Mouse (Mus musculus) cerebellum, adult 9-11 months (tissue): ENCODE results near the gene Ptbp3.

Experiments
- DNase-seq: peaks from one replicate; pipeline ENCODE4 v3.0.0; 2022

Ptbp3 gene

GRCm38 (mm10) chr4:59553576-59553975 lies 4.4 kb upstream of the Ptbp3 start:
- no peak for DNase-seq

DNA sequence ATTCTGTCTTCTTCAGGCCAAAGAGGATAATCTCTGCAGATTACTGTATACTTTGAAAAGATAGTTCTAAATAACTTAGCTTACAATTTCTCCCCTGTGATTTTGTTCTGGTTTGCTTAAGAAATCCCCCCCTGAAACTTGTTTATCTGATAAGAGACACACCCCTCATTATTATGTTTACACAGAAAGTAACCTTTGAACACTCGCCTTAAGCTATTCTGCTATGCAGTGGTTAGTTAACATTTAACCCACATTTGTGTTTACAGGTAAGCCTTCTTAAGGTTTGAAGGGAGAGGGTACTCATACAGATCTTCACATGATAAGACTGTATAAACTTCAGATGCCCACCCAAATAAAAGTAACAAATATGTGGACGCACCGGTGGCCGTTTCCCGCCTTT lies 3.7 kb upstream of the Ptbp3 start:
- DNase-seq = no peak

DNA sequence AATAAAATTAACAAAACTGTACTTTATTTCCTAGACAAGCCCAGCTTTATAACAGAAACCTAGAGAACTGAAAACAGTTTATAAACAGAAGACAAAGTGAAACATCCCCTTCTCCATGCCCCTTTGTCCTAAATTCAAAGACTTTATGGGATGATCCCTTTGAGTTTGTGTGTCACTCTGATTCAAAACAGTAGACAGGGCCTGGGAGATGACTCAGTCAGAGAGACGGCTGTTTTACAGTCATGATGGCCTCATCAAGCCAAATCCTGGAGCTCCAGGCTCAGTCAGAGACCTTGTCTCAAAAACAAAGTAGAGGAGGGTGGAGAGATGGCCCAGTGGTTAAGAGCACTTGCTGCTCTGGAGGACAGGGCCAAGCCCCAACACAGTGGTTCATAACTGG lies 2.7 kb upstream of the Ptbp3 start:
- no peak for DNase-seq

DNA sequence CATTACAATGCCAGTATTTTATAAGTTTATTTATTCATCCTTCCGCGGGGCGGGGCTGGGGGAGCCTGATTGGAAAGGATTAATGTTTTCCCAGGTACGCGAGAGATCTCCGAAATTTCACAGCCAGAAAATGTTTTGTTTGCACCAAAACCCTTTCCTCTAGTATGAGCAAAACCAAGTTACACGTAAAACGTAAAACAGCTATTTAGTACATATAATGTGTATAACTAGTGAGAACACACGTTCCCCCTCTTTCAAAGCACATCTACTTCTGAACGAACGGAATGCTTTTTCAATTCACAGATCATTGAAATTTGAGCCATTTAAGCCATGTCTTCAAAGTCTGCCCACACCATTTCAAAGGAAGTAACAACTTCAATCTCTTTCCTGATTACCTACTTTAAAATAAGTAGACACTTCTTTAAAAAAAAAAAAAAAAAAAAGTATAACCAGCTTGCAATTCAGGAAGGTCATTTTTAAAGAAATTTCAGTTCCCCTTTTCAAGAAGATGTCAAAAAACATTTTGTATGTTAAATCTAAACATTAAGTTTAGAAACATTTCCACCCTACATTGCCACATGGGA lies 905 bp upstream of the Ptbp3 start:
- DNase-seq = no peak

DNA sequence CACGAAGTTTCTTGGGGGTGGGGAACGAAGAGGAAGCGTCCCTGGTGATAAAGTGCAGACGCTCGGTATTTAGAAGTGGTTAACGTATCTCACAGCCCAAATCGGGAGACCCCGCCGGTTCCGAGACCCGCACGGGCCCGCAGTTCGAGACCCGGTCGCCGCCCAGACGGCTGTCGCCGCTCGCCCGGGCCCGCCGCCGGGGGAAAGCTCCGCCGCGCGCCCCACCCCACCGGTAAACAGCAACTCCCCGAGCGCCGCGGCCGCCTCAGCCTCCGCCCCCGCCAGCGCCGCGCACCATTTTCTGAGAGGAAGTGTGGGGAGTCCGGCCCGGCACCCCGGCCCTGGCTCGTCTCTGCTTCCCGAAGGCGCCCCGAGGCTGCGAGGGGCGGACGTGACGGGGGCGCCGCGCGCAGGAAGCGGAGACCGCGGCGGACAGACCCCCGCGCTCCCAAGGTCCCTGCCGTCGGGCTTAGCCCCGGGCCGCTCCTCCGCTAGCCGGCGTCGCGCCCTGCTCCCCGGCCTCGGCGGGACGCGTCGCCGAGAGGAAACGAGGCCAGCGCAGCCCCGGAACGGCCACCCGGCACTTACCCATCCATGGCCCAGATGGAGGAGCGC lies 497 bp downstream of the Ptbp3 start:
- peak; percentile 69 for DNase-seq

DNA sequence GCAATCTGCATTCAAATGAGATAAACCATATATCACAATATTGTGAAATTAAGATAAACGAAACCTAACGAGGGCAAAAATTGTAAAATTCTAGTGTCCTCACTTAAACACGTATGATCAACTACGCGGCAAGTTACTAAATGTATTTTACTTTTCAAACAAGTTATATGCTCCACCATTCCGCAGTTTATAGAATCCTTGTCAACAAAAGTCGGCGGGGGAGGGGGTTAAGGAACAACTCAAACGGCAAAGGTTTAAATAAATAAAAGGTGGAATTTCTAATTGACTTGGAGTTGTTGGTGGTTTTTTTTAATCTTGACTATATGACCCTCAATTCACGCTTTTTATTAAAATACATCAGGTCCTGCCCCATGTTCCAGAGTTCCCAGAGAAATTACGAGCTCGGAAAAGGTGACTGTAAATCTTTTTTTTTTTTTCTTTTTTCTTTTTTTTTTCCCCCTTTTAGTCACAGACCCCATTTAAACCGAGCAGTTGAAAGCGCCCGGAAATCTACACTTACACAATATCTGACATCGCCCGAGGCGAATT lies 1.1 kb downstream of the Ptbp3 start:
- DNase-seq = peak; percentile 11

DNA sequence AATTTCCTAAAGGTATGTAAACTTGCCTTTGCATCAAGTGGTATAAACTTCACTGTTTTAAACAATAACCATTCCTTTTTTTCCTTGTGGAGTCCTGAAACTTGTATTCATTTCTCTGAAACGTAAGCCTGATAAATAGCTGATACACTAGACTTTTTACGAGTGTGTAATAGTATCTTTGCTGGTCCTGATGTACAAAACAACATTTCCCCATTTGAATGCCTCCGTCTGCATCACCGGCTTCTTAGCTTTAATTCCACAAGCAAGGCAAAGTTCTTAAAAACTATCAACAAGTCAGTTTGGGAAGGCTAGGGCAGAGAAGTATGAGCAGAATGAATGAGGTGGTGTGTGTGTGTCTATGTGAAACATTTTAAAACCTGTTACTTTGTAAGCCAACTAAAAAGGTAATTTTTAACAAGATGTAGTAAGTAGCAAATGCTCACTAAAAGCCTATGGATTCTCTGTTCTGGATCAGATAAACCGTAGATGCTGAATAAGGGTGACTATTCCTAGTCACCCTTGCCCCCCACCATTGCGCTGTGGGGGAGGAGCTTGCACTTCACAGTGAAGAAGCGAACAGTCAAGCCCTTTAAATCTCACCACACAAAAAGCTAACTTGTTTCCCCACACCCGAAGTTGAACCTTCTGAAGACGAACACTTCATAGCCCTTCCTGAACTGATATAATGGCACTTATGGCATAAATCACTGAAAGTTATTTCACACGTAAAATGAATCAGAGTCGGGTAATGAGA lies 1.9 kb downstream of the Ptbp3 start:
- peak; percentile 6 for DNase-seq

DNA sequence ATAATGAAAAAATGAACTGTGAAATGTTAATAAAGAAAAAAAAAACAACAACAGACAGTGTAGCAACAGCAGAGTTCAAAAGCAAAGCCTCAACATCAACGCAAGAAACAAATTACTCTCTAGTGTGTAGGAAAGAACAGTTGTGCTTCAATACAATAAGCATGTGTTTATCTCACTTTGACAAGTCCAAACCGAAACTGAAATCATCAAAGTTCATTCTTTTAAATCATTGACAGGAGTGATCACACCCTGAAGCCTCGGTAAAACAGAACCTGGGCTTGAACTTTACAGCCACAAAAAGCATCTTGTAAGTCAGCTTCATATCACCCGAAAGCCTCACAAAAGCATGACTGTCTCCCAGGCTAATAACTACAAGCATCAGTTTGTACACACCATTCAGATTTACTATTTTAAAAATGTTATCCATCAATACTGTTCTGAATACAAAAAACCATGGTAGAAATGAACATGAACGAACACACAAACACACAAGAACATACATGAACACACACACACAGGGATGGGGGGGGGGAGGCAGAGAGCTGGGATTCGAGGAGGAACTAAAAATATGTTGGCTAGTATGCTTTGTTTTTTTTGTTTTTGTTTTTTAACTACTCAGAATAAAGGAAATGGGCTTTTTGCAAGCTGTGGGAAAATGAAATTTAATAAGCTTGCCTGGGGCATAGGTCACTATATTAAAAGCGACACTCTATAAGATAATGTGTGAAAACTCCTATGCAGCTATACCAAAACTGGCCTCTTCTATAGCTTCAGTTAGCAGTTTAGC lies 2.7 kb downstream of the Ptbp3 start:
- no peak for DNase-seq

- DNase-seq = no peak
Observed at GRCm38 (mm10) chr4:59544654-59545053, 4.5 kb downstream of the Ptbp3 start.

DNA sequence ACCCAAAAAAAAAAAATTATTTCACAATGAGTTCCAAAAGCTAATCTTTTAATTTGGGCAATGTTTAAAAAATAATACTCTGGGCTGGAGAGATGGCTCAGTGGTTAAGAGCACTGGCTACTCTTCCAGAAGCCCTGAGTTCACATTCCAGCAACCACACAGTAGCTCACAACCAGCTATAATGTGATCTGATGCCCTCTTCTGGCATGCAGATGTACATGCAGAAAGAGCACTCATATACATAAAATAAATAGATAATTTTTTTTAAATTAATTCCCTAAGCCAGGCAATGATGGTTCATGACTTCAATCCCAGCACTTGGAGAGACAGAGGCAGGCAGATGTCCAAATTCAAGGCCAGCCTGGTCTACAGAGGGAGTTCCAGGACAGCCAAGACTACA lies 6.2 kb downstream of the Ptbp3 start:
- DNase-seq = no peak

- DNase-seq = no peak
Observed at GRCm38 (mm10) chr4:59536281-59536680, 12.9 kb downstream of the Ptbp3 start.

GRCm38 (mm10) chr4:59535624-59536023 lies 13.5 kb downstream of the Ptbp3 start:
- DNase-seq = no peak

DNA sequence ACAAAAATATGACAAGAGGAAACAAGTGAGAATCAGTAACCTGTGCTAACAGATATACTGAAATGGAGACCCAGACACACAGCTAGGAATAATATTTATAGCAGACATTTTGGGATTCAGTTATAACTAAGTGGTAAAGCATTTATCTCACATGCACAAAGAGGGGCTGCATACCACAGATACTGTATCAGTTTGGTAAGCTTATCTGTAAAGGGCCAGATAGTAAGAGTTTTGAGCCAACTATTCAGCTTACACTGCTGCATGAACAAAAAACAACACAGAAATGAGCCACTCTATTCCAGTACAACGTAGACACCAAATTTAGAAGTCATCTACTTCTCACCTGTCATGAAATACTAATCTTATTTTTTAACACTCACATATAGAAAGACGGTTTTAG lies 15.9 kb downstream of the Ptbp3 start:
- DNase-seq = no peak

- no peak for DNase-seq
Observed at GRCm38 (mm10) chr4:59531172-59531571, 18.0 kb downstream of the Ptbp3 start.

- DNase-seq = no peak
Observed at GRCm38 (mm10) chr4:59527470-59527869, 21.7 kb downstream of the Ptbp3 start.

GRCm38 (mm10) chr4:59526728-59527127 lies 22.4 kb downstream of the Ptbp3 start:
- no peak for DNase-seq

DNA sequence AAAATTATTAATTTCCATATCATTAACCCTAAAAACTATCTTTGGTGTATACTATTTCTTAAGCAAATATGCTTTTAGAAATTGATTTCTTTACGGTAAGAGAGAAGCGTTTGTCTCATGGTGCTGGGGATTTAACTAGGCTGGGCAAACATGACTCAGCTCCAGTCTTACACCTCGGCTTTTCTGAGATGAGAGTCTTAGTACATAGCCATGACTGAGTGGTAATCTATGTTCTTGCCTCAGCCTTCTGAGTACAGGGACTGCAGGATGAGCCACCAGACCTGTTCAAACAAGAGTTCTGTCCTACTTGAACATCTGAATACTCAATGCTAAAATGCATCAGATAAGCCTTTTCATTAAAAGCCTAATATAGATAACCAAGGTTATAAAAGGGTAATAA lies 24.3 kb downstream of the Ptbp3 start:
- no peak for DNase-seq

GRCm38 (mm10) chr4:59510321-59510720 lies 38.8 kb downstream of the Ptbp3 start:
- no peak for DNase-seq

DNA sequence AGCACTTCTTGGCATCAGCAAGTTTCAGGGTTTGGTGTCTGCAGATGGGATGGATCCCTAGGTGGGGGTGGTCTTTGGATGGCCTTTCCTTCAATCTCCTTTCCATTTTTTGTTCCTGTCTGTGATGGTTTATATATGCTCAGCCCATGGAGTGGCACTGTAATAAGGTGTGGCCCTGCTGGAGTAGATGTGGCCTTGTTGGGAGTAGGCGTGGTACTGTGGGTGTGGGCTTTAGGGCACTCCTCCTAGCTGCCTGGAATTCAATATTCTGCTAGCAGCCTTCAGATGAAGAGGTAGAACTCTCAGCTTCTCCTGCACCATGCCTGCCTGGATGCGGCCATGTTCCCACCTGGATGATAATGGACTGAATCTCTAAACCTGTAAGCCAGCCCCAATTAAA lies 39.6 kb downstream of the Ptbp3 start:
- no peak for DNase-seq

GRCm38 (mm10) chr4:59507766-59508165 lies 41.4 kb downstream of the Ptbp3 start:
- no peak for DNase-seq

DNA sequence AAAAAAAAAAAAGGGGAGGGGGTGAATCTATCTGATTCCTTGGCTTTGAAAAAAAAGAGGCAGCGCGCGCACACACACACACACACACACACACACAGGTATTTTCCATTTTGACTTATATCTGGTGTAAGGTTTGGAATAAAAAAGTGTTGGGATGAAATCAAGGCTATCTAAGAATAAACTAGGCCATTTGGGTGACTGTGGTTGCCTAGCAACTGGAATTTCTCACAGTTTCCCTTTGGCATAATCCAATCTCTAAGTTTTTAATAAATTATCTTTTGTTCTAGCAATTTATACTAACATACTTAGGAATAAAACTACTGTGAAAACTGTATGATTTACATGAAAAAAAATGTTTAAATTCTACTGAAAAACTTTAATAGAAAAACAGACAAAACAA lies 42.5 kb downstream of the Ptbp3 start:
- DNase-seq = no peak

- no peak for DNase-seq
Observed at GRCm38 (mm10) chr4:59505481-59505880, 43.7 kb downstream of the Ptbp3 start.

DNA sequence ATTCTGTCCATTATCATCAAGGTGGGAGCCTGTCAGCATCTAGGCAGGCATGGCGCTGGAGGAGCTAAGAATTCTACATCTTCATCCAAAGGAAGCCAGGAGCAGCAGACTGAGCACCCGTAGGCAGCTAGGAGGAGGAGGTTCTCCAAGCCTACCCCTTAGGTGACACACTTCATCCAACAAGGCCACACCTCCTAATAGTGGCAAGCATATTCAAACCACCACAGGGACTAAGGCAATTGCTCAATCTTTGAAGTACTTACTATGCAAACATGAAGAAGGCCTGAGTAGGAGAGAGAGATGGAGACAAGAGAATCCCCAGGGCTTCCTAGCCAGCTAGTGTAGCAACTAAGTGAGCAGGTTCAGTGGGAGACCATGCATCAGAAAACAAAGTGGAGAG lies 58.1 kb downstream of the Ptbp3 start:
- DNase-seq = no peak
